Mouse (Mus musculus) gastrocnemius, postnatal 10 days (tissue): Measurements from ENCODE around the gene Sntg2. TPM values are rescaled to one million over a fixed set of nuclear protein-coding genes. Genes with fewer than 3 reads are reported as not detected.

Source experiments
- DNase-seq: peaks from one replicate; pipeline ENCODE4 v3.0.0; 2021; ENCODE audit warnings: mixed read lengths
- total RNA-seq, 2 experiments: library from RNA; stranded (reverse); gene quantifications; 2 replicates each; pipeline ENCODE4 v1.2.3; 2021

The Sntg2 gene
- total RNA-seq, 2 experiments from 2014 or later, result 0.70 to 0.99 TPM

GRCm38 (mm10) chr12:30283741-30284140, 89.4 kb downstream of the Sntg2 start:
- DNase-seq, result no peak

GRCm38 (mm10) chr12:30272242-30272985, 100.8 kb downstream of the Sntg2 start:
- no peak for DNase-seq

- no peak for DNase-seq
Measured at GRCm38 (mm10) chr12:30264206-30264605, 109.0 kb downstream of the Sntg2 start.

- no peak for DNase-seq
Measured at GRCm38 (mm10) chr12:30261187-30261586, 112.0 kb downstream of the Sntg2 start.

- no peak for DNase-seq
Measured at GRCm38 (mm10) chr12:30258641-30259040, 114.5 kb downstream of the Sntg2 start.

- no peak for DNase-seq
Measured at GRCm38 (mm10) chr12:30257664-30258063, 115.5 kb downstream of the Sntg2 start.

GRCm38 (mm10) chr12:30256207-30256606, 117.0 kb downstream of the Sntg2 start:
- DNase-seq, result no peak

- no peak for DNase-seq
Measured at GRCm38 (mm10) chr12:30254581-30254980, 118.6 kb downstream of the Sntg2 start.

GRCm38 (mm10) chr12:30252381-30252780, 120.8 kb downstream of the Sntg2 start:
- no peak for DNase-seq

GRCm38 (mm10) chr12:30251283-30251829, 121.8 kb downstream of the Sntg2 start:
- no peak for DNase-seq

GRCm38 (mm10) chr12:30249068-30249467, 124.1 kb downstream of the Sntg2 start:
- DNase-seq, result no peak

- no peak for DNase-seq
Measured at GRCm38 (mm10) chr12:30246286-30246945, 126.8 kb downstream of the Sntg2 start.

GRCm38 (mm10) chr12:30244194-30244593, 129.0 kb downstream of the Sntg2 start:
- DNase-seq, result peak; percentile 14

GRCm38 (mm10) chr12:30240891-30241290, 132.3 kb downstream of the Sntg2 start:
- DNase-seq, result no peak

- no peak for DNase-seq
Measured at GRCm38 (mm10) chr12:30234940-30235339, 138.2 kb downstream of the Sntg2 start.

GRCm38 (mm10) chr12:30228004-30228403, 145.2 kb downstream of the Sntg2 start:
- no peak for DNase-seq

- no peak for DNase-seq
Measured at GRCm38 (mm10) chr12:30226247-30226646, 146.9 kb downstream of the Sntg2 start.

GRCm38 (mm10) chr12:30216762-30217441, 156.3 kb downstream of the Sntg2 start:
- DNase-seq, result no peak

- DNase-seq, result no peak
Measured at GRCm38 (mm10) chr12:30214761-30215160, 158.4 kb downstream of the Sntg2 start.

- no peak for DNase-seq
Measured at GRCm38 (mm10) chr12:30210388-30210787, 162.8 kb downstream of the Sntg2 start.

- no peak for DNase-seq
Measured at GRCm38 (mm10) chr12:30208527-30208926, 164.6 kb downstream of the Sntg2 start.

GRCm38 (mm10) chr12:30208087-30208486, 165.1 kb downstream of the Sntg2 start:
- no peak for DNase-seq

GRCm38 (mm10) chr12:30204457-30204856, 168.7 kb downstream of the Sntg2 start:
- DNase-seq, result no peak
